Mouse (Mus musculus) embryonic facial prominence, embryonic 15.5 days (tissue): ENCODE measurements around the gene Gpt2. TPM values are rescaled to one million over a fixed set of nuclear protein-coding genes. Genes with fewer than 3 reads are reported as not detected.
A peak's percentile ranks its signal among the peaks of the same experiment; 100 is the strongest.

Source experiments
- ATAC-seq: fragments of 200-750 bp; cut with Nextera tagmentation; 2 replicates; pipeline ENCODE4 v1.8.0; 2017; ENCODE audit warnings: low read depth, moderate TSS enrichment; ENCODE audit not compliant: insufficient number of reproducible peaks, low FRiP score, low TSS enrichment
- H3K27ac ChIP-seq: fragments of 300-500 bp; sonication (generic); replicated peaks from 2 replicates; pipeline ENCODE4 v1.5.1; 2015; ENCODE audit warnings: mild to moderate bottlenecking, inconsistent platforms
- H3K27me3 ChIP-seq: fragments of 300-500 bp; sonication (generic); 2 replicates; pipeline ENCODE4 v1.6.1; 2015; ENCODE audit warnings: inconsistent platforms
- H3K36me3 ChIP-seq: fragments of 300-500 bp; sonication (generic); 2 replicates; pipeline ENCODE4 v1.6.1; 2015; ENCODE audit warnings: mild to moderate bottlenecking, inconsistent platforms
- H3K4me1 ChIP-seq: fragments of 300-500 bp; sonication (generic); 2 replicates; pipeline ENCODE4 v1.6.1; 2015; ENCODE audit warnings: inconsistent platforms
- H3K4me2 ChIP-seq: fragments of 300-500 bp; sonication (generic); replicated peaks from 2 replicates; pipeline ENCODE4 v1.6.1; 2015; ENCODE audit warnings: mild to moderate bottlenecking, inconsistent platforms
- H3K4me3 ChIP-seq: fragments of 300-500 bp; sonication (generic); replicated peaks from 2 replicates; pipeline ENCODE4 v1.5.1; 2015; ENCODE audit warnings: mild to moderate bottlenecking, inconsistent platforms
- H3K9ac ChIP-seq: fragments of 300-500 bp; sonication (generic); 2 replicates; pipeline ENCODE4 v1.6.1; 2015; ENCODE audit warnings: inconsistent platforms
- H3K9me3 ChIP-seq: fragments of 300-500 bp; sonication (generic); replicated peaks from 2 replicates; pipeline ENCODE4 v1.6.1; 2016; ENCODE audit warnings: inconsistent platforms
- WGBS: fragments of 180-500 bp; shearing (Covaris S2); methylation state at CpG from one replicate; pipeline ENCODE4 v1.1.7; 2015; 5-methylcytosine and 5-hydroxymethylcytosine counted together
- polyA plus RNA-seq: library from polyadenylated mRNA; unstranded; fragments of >200 nt; fragmentation: Nextera tagmentation; extraction: Ambion mirVana; gene quantifications from 2 replicates; pipeline ENCODE4 v1.2.1, GENCODE M21; 2015

The Gpt2 gene
- polyA plus RNA-seq, 1 experiment from 2014 or later = 34.2 TPM

DNA sequence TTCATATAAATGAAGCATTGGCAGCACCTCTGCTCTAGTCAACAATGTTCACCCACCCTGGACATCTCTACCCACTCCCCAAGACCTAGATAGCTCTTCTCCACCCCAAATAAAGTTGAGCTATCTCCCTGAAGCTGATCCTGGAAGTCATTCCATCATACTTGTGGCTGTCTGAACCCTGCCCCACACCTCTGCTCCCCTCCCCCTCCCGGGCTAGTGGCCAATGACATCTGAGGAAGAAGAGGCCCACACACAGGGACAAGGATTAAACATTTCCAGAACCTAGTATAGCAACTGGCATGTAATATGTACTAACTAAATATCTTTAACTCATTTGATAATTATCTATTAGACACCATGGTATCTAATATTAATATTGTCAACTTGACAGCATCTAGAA is 29.9 kb upstream of the Gpt2 start:
- no peak for ATAC-seq
- Histone ChIP-seq H3K4me3 (no peak overlapping the region), H3K9ac (no peak overlapping the region), H3K36me3 (no peaks in the 10 kb centered on the region), H3K27ac (no peak overlapping the region), H3K4me2 (no peak overlapping the region), H3K4me1 (no peaks in the 10 kb centered on the region), H3K9me3 (no peaks in the 10 kb centered on the region), H3K27me3 (no peaks in the 10 kb centered on the region)
- 76% methylated on average over 1 of the region's 1 CpGs for WGBS

DNA sequence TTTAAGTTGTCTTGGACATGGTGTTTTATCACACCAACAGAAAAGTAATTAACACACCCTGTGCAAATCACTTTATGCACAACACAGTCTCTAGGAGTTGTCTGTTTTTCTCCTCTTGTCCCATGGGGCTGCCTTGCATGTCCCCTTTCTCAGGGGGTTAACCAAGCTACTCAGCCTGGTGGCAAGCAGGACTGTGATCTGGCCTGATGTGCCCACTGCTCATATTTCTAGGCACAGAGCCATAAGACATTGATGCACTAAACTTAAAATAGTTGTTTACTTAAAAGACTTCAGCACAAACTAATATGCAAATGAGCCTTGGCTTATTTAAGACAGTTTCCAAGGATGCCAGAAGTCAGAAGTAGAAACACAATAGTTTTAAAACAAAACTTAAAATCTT is 28.1 kb upstream of the Gpt2 start:
- H3K27ac ChIP-seq = no peak overlapping the region
- H3K9me3 ChIP-seq = no peaks in the 10 kb centered on the region
- no peak for ATAC-seq

GRCm38 (mm10) chr8:85466056-85466455 is 26.3 kb upstream of the Gpt2 start:
- H3K9me3 ChIP-seq = no peaks in the 10 kb centered on the region
- WGBS = 81% methylated on average over 4 of the region's 4 CpGs

More for the DNA sequence above, 28.1 kb upstream of the Gpt2 start:
- no peaks in the 10 kb centered on the region for H3K36me3 ChIP-seq
- H3K9ac ChIP-seq = no peak overlapping the region
- H3K4me1 ChIP-seq = no peaks in the 10 kb centered on the region
- H3K4me2 ChIP-seq = no peak overlapping the region
- H3K4me3 ChIP-seq = no peak overlapping the region
- no peaks in the 10 kb centered on the region for H3K27me3 ChIP-seq

DNA sequence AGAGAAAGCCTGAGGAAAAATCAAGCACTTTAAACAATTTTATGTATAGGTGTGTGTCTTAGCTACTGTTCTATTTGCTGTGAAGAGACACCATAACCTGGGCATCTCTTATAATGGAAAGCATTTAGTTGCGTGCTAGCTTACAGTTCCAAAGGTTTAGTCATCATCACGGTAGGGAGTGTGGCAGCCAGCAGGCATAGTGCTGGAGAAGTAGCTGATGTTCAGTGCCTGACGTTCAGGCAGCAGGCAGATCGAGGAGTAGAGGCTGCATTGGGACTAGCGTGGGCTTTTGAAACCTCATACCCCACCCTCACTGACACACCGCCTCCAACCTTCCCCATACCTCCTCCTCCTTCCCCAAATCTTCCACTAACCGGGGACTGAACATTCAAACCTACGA is 21.6 kb upstream of the Gpt2 start:
- Histone ChIP-seq H3K27me3 (no peaks in the 10 kb centered on the region), H3K27ac (no peak overlapping the region), H3K4me3 (no peak overlapping the region), H3K9me3 (no peaks in the 10 kb centered on the region), H3K4me2 (no peak overlapping the region), H3K36me3 (no peaks in the 10 kb centered on the region), H3K4me1 (no peaks in the 10 kb centered on the region), H3K9ac (no peak overlapping the region)
- 82% methylated on average over 8 of the region's 8 CpGs for WGBS
- ATAC-seq = no peak

More at GRCm38 (mm10) chr8:85466056-85466455, 26.3 kb upstream of the Gpt2 start:
- Histone ChIP-seq H3K36me3 (no peaks in the 10 kb centered on the region), H3K4me3 (no peak overlapping the region), H3K27me3 (no peaks in the 10 kb centered on the region), H3K27ac (no peak overlapping the region), H3K4me1 (no peaks in the 10 kb centered on the region), H3K9ac (no peak overlapping the region), H3K4me2 (no peak overlapping the region)
- no peak for ATAC-seq

GRCm38 (mm10) chr8:85472800-85473199 is 19.6 kb upstream of the Gpt2 start:
- H3K27ac ChIP-seq = no peak overlapping the region
- no peak overlapping the region for H3K9ac ChIP-seq
- H3K4me1 ChIP-seq = no peaks in the 10 kb centered on the region
- no peaks in the 10 kb centered on the region for H3K27me3 ChIP-seq
- 63% methylated on average over 6 of the region's 6 CpGs for WGBS
- no peaks in the 10 kb centered on the region for H3K36me3 ChIP-seq
- H3K4me3 ChIP-seq = no peak overlapping the region
- no peak for ATAC-seq
- H3K4me2 ChIP-seq = no peak overlapping the region
- H3K9me3 ChIP-seq = no peaks in the 10 kb centered on the region

DNA sequence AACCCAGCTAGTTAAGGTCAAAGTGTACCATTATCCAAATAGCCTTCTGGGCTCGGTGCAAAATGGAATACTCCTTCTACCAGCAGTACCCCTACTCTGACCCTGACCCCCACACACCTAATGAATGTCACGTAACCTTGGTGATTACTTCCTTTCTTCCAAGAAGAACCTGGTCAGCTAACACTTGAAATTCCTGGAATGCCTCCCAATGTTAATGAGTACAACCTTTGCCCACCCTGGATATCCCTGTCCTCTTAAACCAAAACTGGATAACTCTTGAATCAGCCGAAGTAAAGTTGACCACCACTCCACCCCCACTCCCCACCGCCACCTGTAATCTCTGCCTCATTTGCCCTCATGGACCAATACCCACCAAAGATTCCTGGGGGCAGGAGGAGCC is 19.1 kb upstream of the Gpt2 start:
- Histone ChIP-seq H3K36me3 (no peaks in the 10 kb centered on the region), H3K9me3 (no peaks in the 10 kb centered on the region), H3K4me3 (no peak overlapping the region), H3K27ac (no peak overlapping the region), H3K4me2 (no peak overlapping the region), H3K4me1 (no peaks in the 10 kb centered on the region), H3K27me3 (no peaks in the 10 kb centered on the region), H3K9ac (no peak overlapping the region)
- 67% methylated on average over 4 of the region's 4 CpGs for WGBS
- ATAC-seq = no peak

DNA sequence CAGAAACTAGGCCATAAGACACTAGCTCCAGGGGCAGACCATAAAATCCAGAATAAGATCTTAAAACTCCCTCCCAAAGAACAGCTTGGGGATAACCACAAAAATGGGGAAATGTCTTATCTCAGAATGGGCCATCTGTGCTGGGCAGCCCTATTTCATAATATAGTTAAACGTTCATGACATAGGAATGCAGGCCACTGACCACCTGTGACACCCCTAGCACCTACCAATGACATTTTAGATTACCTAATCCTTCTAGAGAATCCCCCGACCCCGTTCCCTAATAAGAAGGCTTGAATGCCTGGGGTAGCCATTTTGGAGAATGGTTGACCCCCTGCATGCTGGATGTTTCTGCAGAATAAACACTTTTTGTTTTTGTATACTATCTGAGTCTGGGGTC is 17.5 kb upstream of the Gpt2 start:
- Histone ChIP-seq H3K4me1 (no peaks in the 10 kb centered on the region), H3K4me2 (no peak overlapping the region), H3K4me3 (no peak overlapping the region), H3K36me3 (no peaks in the 10 kb centered on the region), H3K9me3 (no peaks in the 10 kb centered on the region), H3K9ac (no peak overlapping the region), H3K27me3 (no peaks in the 10 kb centered on the region), H3K27ac (no peak overlapping the region)
- 86% methylated on average over 3 of the region's 3 CpGs for WGBS
- no peak for ATAC-seq

DNA sequence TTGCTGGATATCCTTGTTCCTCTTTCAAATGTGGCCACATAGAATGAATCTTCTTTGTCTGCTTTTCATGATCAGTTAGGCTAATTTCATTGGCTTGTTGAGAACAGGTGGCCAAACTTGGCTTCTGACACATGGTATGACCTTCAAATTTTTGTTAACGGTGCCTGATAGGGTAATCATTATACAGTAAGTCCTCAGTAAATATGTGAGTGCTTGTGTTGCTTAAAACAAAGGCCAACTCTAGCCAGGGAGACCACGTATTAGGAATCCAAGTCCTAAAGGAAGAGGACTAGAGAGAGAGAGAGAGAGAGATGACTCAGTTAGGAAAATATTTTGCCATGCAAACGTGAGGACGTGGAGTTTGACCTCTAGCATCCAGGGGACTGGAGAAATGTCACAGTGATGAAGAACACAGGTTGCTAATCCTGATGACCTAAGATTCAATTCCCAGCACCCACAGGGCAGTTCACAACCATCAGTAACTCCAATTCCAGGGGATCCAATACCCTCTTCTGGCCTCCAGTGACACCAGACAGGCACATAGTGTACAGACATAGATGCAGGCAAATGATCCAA is 15.3 kb upstream of the Gpt2 start:
- no peaks in the 10 kb centered on the region for H3K27me3 ChIP-seq
- no peaks in the 10 kb centered on the region for H3K9me3 ChIP-seq
- H3K4me3 ChIP-seq = no peak overlapping the region
- H3K4me1 ChIP-seq = no peaks in the 10 kb centered on the region
- no peak for ATAC-seq
- no peak overlapping the region for H3K27ac ChIP-seq
- H3K36me3 ChIP-seq = no peaks in the 10 kb centered on the region
- 78% methylated on average over 4 of the region's 4 CpGs for WGBS
- H3K4me2 ChIP-seq = no peak overlapping the region
- no peak overlapping the region for H3K9ac ChIP-seq

DNA sequence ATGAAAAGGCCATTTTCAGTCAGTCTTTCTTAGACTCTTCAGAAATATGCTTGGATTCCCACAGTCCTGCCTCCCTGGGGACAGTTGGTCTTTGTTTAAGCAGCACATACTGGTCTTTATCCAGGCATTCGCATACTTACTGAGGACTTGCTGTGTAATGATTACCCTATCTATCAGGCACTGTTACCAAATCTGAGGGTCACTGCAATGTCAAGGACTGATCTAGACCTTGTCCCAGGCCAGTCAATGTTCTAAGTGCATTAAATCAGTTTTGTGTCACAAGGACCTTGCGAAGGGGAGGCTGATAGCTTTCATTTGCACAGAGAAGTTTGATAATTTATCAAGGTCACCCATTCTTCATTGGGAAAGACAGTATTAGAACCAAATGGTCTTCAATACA is 14.0 kb upstream of the Gpt2 start:
- H3K4me2 ChIP-seq = no peak overlapping the region
- H3K36me3 ChIP-seq = no peaks in the 10 kb centered on the region
- H3K4me3 ChIP-seq = no peak overlapping the region
- ATAC-seq = no peak
- no peak overlapping the region for H3K27ac ChIP-seq
- 81% methylated on average over 2 of the region's 2 CpGs for WGBS
- H3K9me3 ChIP-seq = no peaks in the 10 kb centered on the region
- H3K9ac ChIP-seq = no peak overlapping the region
- H3K27me3 ChIP-seq = no peaks in the 10 kb centered on the region
- no peaks in the 10 kb centered on the region for H3K4me1 ChIP-seq

GRCm38 (mm10) chr8:85479710-85480109 is 12.7 kb upstream of the Gpt2 start:
- Histone ChIP-seq H3K36me3 (no peaks in the 10 kb centered on the region), H3K27ac (no peak overlapping the region), H3K9me3 (no peaks in the 10 kb centered on the region), H3K4me3 (no peak overlapping the region), H3K27me3 (no peaks in the 10 kb centered on the region), H3K4me2 (no peak overlapping the region), H3K4me1 (no peaks in the 10 kb centered on the region), H3K9ac (no peak overlapping the region)
- no peak for ATAC-seq
- 87% methylated on average over 2 of the region's 2 CpGs for WGBS

DNA sequence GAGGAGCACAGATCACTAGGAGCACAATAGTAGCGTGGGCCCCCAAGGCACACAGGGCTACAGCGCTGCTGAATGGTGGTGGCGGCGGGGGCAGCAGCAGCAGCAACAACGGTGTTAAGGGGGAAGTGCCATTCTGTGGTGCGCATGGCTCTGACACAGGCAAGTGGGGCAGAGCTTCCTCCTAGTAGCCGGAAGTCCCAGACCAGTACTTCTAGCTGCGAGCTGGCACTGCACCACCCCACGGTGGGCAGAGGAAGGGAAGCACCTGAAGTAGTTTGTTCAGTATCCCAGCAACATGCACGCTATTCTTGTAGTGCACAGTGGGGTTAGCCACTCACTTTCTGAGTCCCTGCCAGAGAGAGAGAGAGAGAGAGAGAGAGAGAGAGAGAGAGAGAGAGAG is 10.5 kb upstream of the Gpt2 start:
- WGBS = 26% methylated on average over 10 of the region's 10 CpGs
- ATAC-seq = no peak; the same call in 1 of the 2 replicates
- H3K36me3 ChIP-seq = no peaks in the 10 kb centered on the region
- H3K4me3 ChIP-seq = no peak overlapping the region
- H3K9me3 ChIP-seq = no peaks in the 10 kb centered on the region
- no peak overlapping the region for H3K9ac ChIP-seq
- H3K27ac ChIP-seq = no peak overlapping the region
- 0 out of 2 replicates have a peak overlapping the region, but pooled peaks have one; percentile 15 for H3K4me2 ChIP-seq
- H3K27me3 ChIP-seq = no peaks in the 10 kb centered on the region
- no peaks in the 10 kb centered on the region for H3K4me1 ChIP-seq

DNA sequence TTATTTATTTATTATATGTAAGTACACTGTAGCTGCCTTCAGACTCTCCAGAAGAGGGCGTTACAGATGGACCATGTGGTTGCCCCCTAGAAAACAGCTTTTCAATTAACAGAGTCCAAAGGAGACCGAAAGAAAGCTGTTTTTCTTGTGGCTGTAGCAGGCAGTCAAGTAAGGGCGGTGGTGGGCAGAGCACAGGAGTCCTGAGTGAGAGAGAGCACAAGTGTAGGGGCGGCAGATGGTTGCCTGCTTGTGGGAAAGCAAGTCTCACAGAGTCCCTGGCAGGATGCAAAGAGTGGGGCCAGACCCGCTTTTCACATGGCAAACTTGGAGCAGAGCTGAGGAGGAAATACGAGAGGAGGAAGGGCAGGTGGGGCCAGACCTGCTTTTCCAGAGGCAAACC is 9.9 kb upstream of the Gpt2 start:
- ATAC-seq = no peak
- no peak overlapping the region for H3K9ac ChIP-seq

More for the DNA sequence above, 9.9 kb upstream of the Gpt2 start:
- WGBS = 52% methylated on average over 6 of the region's 6 CpGs
- Histone ChIP-seq H3K4me2 (no peak overlapping the region), H3K27ac (no peak overlapping the region), H3K4me1 (no peaks in the 10 kb centered on the region), H3K36me3 (no peaks in the 10 kb centered on the region), H3K9me3 (no peaks in the 10 kb centered on the region), H3K4me3 (no peak overlapping the region), H3K27me3 (no peaks in the 10 kb centered on the region)
